Mouse (Mus musculus) heart, adult 2 months (tissue): ENCODE measurements at regions not wholly inside any gene's neighbourhood (a gene's known extent, or its start where the extent isn't known, plus 50 kb on each side); places are given as distances from the start of the nearest gene placed in this dataset.
"Not testable (repeated sequence)": the region's sequence is repeated elsewhere in the genome, so short reads cannot be mapped to it uniquely, and the experiment has no call there.

Experiments used
- CTCF ChIP-seq: fragments of 200-600 bp; IDR thresholded peaks from 2 replicates; pipeline ENCODE4 v1.8.1; 2022; ENCODE audit warnings: antibody characterized with exemption, mild to moderate bottlenecking, moderate library complexity
- EP300 ChIP-seq: fragments of 200-500 bp; IDR thresholded peaks from 2 replicates; pipeline ENCODE4 v1.6.1; 2011; ENCODE audit warnings: low read depth, low read length, control low read depth; ENCODE audit not compliant: insufficient read depth
- POLR2A ChIP-seq: fragments of 200-500 bp; IDR thresholded peaks from 2 replicates; pipeline ENCODE4 v1.6.1; 2011; ENCODE audit warnings: mild to moderate bottlenecking, low read depth, low read length, control low read depth; ENCODE audit not compliant: insufficient read depth

- not testable (repeated sequence) for TF ChIP-seq POLR2A, CTCF, EP300
Observed at GRCm38 (mm10) chr14:53301110-53301509, 805.6 kb upstream of the Olfr1507 start.
